Mouse (Mus musculus): ENCODE data around the gene Slc17a6. TPM values are rescaled to one million over a fixed set of nuclear protein-coding genes. Genes with fewer than 3 reads are reported as not detected.
A peak's percentile ranks its signal among the peaks of the same experiment; 100 is the strongest.

The Slc17a6 gene
- polyA plus RNA-seq, 1 experiment from 2014 or later = 114 TPM

- Histone ChIP-seq H3K4me1 (peaks cover 6% of the 10 kb centered on the region; the same call in 1 of the 2 replicates), H3K9ac (peak overlapping the region; percentile 68), H3K9me3 (no peaks in the 10 kb centered on the region), H3K27me3 (replicated peaks) (peaks cover 15% of the 10 kb centered on the region; the same call in 1 of the 2 replicates), H3K4me2 (peak overlapping the region; percentile 48), H3K36me3 (replicated peaks) (no peaks in the 10 kb centered on the region), H3K4me3 (peak overlapping the region; percentile 44), H3K27ac (peak overlapping the region; percentile 95)
- WGBS = 1% methylated on average over 16 of the region's 16 CpGs
- ATAC-seq (replicated peaks) = no peak
These were observed 4.7 kb downstream of the Slc17a6 start for GRCm38 (mm10) chr7:51626451-51627000.

DNA sequence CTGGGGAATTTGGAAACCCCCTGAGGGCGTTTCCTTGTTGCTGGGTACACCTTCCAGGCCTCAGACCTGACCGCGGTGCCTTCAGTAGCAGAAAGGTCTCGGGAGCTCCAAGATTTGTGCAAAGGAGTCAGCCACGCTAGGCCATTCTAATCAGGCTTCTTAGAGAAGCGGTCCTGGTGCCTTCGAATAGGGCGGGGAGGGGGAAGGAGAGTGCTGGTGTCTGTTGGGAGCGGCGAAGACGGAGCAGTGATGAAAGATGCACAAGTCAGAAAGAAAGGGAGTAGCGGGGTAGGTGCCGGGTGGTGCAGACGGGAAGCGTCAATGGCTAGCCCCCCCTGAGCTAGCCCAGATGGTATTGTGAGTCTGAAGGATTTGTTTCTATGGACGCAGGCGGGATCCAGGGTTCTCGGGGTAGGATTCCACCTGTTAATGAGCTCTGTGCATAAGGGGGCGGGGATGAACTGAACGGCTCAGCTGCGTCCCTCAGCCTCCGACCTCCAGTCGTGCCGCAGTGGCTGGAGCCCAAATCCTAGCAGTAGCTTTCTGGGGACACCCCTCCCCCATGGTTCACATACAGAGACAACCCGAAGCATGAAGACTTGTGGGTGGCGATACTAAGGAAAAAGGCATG is 5.3 kb downstream of the Slc17a6 start:
- no peaks in the 10 kb centered on the region for H3K9me3 ChIP-seq
- peak; percentile 82 for ATAC-seq (replicated peaks)
- peak overlapping the region; percentile 68 for H3K9ac ChIP-seq
- H3K4me1 ChIP-seq = peaks cover 6% of the 10 kb centered on the region; the same call in 1 of the 2 replicates
- peak overlapping the region; percentile 95 for H3K27ac ChIP-seq
- H3K4me3 ChIP-seq = peak overlapping the region; percentile 44
- H3K36me3 ChIP-seq (replicated peaks) = no peaks in the 10 kb centered on the region
- WGBS = under 1% methylated on average over 26 of the region's 26 CpGs
- H3K4me2 ChIP-seq = peak overlapping the region; percentile 48
- H3K27me3 ChIP-seq (replicated peaks) = peaks cover 15% of the 10 kb centered on the region; the same call in 1 of the 2 replicates

- peaks cover 15% of the 10 kb centered on the region; the same call in 1 of the 2 replicates for H3K27me3 ChIP-seq (replicated peaks)
- peak overlapping the region; percentile 95 for H3K27ac ChIP-seq
These were observed 5.9 kb downstream of the Slc17a6 start for GRCm38 (mm10) chr7:51627666-51628065.

DNA sequence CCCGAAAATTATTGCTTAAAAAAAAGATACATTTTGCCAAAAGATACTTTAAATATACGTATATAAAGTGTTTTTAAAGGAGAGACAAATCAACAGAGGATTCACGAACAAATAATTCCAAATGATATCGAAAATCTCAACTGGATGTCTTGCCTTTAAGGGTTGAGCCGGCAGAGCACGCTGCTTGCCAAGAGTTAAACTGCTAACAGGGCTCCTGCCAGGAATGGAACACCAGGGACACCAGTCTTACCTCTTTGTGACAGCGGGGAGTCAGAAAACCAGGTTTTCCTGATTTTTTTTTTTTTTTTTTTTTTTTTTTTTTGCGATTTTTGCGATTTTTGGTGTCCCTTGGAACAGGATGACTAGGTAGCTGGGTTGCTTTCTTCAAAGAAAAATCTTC is 6.5 kb downstream of the Slc17a6 start:
- peak overlapping the region; percentile 48 for H3K4me2 ChIP-seq
- peak overlapping the region; percentile 25 for H3K4me3 ChIP-seq
- H3K4me1 ChIP-seq = peaks cover 10% of the 10 kb centered on the region; the same call in 1 of the 2 replicates
- no peak for ATAC-seq (replicated peaks)
- peaks cover 15% of the 10 kb centered on the region; the same call in 1 of the 2 replicates for H3K27me3 ChIP-seq (replicated peaks)
- WGBS = 2% methylated on average over 9 of the region's 9 CpGs
- no peaks in the 10 kb centered on the region for H3K36me3 ChIP-seq (replicated peaks)
- no peak overlapping the region; the same call in 1 of the 2 replicates for H3K9ac ChIP-seq
- no peaks in the 10 kb centered on the region for H3K9me3 ChIP-seq
- H3K27ac ChIP-seq = peak overlapping the region; percentile 95

More at GRCm38 (mm10) chr7:51627666-51628065, 5.9 kb downstream of the Slc17a6 start:
- ATAC-seq (replicated peaks) = 0 out of 2 replicates have a peak, but pooled peaks have one; percentile 8
- peak overlapping the region; percentile 68 for H3K9ac ChIP-seq
- H3K4me3 ChIP-seq = peak overlapping the region; percentile 44
- no peaks in the 10 kb centered on the region for H3K9me3 ChIP-seq
- peaks cover 7% of the 10 kb centered on the region; the same call in 1 of the 2 replicates for H3K4me1 ChIP-seq
- no peaks in the 10 kb centered on the region for H3K36me3 ChIP-seq (replicated peaks)
- WGBS = 2% methylated on average over 9 of the region's 9 CpGs
- H3K4me2 ChIP-seq = peak overlapping the region; percentile 48

- H3K4me2 ChIP-seq = peak overlapping the region; percentile 48
- H3K27me3 ChIP-seq (replicated peaks) = peaks cover 13% of the 10 kb centered on the region; the same call in 1 of the 2 replicates
- H3K4me1 ChIP-seq = peaks cover 10% of the 10 kb centered on the region; the same call in 1 of the 2 replicates
- H3K27ac ChIP-seq = peak overlapping the region; percentile 80
- H3K9ac ChIP-seq = peak overlapping the region; percentile 42
- H3K36me3 ChIP-seq (replicated peaks) = no peaks in the 10 kb centered on the region
- H3K9me3 ChIP-seq = no peaks in the 10 kb centered on the region
- peak overlapping the region; percentile 31 for H3K4me3 ChIP-seq
- WGBS = 4% methylated on average over 3 of the region's 3 CpGs
- no peak for ATAC-seq (replicated peaks)
These were observed 7.4 kb downstream of the Slc17a6 start for GRCm38 (mm10) chr7:51629206-51629605.

GRCm38 (mm10) chr7:51631171-51631570 is 9.4 kb downstream of the Slc17a6 start:
- peak overlapping the region; percentile 47 for H3K9ac ChIP-seq
- ATAC-seq (replicated peaks) = no peak

DNA sequence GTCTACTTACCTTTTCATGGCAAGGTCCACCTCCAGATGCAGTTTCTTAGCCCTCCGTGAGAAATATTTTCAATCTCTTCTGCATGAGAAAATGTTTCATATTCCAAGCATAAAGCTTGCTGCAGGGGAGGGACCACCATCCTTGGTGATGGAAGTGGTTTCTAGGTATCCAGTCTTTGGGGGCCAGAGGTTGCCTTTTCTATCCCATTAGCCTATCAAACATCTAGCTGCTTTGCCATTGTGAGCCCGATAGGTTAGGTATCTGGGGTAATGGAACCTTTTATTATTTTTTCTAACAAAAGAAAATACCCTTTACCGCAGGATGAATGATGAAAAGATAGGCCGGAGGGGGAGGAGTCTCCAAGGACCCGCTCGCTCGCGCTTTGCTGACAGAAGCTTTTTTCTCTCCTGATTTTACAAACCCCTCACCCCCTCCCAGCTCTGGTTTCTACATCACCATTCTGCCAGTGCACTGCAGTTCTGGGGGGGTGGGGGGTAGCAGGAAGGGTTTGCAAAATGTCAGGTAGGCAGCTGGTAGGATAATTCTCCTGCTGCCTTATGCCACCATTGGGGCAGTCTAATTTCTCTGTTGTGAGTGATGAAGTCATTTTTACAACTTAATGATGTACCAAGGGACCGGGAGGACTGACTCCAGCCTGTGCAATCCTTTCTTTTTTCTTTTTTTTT is 10.9 kb downstream of the Slc17a6 start:
- Histone ChIP-seq H3K9ac (peak overlapping the region; percentile 0; the same call in 1 of the 2 replicates), H3K4me2 (peak overlapping the region; percentile 38), H3K27ac (peak overlapping the region; percentile 84), H3K36me3 (replicated peaks) (no peaks in the 10 kb centered on the region), H3K27me3 (replicated peaks) (0 out of 2 replicates have a peak, but pooled peaks cover 3% of the 10 kb centered on the region), H3K9me3 (no peaks in the 10 kb centered on the region), H3K4me3 (peak overlapping the region; percentile 21), H3K4me1 (peaks cover 8% of the 10 kb centered on the region; the same call in 1 of the 2 replicates)
- WGBS = 2% methylated on average over 9 of the region's 9 CpGs
- ATAC-seq (replicated peaks) = peak; percentile 88

More at GRCm38 (mm10) chr7:51631171-51631570, 9.4 kb downstream of the Slc17a6 start:
- H3K9me3 ChIP-seq = no peaks in the 10 kb centered on the region
- peak overlapping the region; percentile 32 for H3K4me3 ChIP-seq
- H3K27me3 ChIP-seq (replicated peaks) = 0 out of 2 replicates have a peak, but pooled peaks cover 8% of the 10 kb centered on the region
- WGBS = 43% methylated on average over 3 of the region's 3 CpGs
- H3K4me2 ChIP-seq = peak overlapping the region; percentile 48
- no peaks in the 10 kb centered on the region for H3K36me3 ChIP-seq (replicated peaks)
- peak overlapping the region; percentile 85 for H3K27ac ChIP-seq
- H3K4me1 ChIP-seq = peaks cover 13% of the 10 kb centered on the region; the same call in 1 of the 2 replicates

DNA sequence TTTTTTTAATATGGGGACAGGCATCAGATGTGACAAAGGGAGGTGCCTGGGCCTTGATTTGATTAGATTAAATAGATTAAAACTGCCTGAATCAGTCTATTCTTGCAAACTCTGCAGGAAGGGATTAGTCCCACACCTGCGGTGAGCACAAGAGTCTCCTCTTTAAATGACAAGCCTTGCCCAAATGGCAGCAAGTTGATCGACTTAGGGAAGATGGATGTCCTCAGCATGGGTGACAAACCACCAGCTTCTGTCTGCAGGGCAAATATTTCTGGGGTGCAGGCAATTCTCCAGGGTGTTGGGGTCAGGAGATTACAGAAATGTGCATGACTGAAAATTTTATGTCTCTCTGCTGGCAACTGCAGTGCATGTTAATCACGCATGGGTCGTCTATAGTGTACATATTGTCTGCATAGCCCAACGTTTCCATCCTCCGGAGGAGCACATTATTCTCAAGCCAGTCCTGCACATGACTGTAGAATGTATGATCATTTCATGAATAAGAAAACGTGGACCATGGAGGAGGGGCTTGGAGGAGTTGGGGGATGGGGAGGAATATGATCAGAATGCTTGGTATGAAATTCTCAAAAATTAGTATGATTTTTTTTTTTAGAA is 11.5 kb downstream of the Slc17a6 start:
- peak; percentile 79 for ATAC-seq (replicated peaks)

DNA sequence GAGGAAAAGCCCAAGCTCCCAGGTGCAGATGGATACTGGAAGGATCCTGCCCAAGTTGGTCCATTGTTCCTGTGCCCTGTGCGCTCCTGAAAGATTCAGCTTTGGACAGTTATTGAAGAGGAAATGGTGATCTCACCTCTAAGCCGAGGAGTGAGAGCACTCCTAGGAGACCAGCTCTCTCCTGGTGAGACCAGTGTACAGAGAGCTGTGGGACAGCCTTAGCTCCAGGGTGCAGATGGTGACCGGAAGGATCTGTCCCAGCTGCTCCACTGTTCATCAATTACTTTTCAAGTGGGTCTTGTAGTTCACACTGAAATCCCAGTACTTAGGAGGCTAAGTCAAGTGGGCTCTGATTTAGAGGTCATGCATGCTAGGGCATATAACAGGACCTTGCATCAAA is 35.3 kb downstream of the Slc17a6 start:
- ATAC-seq (replicated peaks) = no peak; the same call in 1 of the 2 replicates
- 75% methylated on average over 3 of the region's 3 CpGs for WGBS

More for the DNA sequence above, 11.5 kb downstream of the Slc17a6 start:
- Histone ChIP-seq H3K9me3 (no peaks in the 10 kb centered on the region), H3K9ac (peak overlapping the region; percentile 0; the same call in 1 of the 2 replicates), H3K27me3 (replicated peaks) (no peaks in the 10 kb centered on the region), H3K27ac (peak overlapping the region; percentile 84), H3K4me2 (peak overlapping the region; percentile 38), H3K4me1 (peaks cover 8% of the 10 kb centered on the region; the same call in 1 of the 2 replicates), H3K4me3 (peak overlapping the region; percentile 21), H3K36me3 (replicated peaks) (no peaks in the 10 kb centered on the region)
- WGBS = 1% methylated on average over 7 of the region's 7 CpGs

DNA sequence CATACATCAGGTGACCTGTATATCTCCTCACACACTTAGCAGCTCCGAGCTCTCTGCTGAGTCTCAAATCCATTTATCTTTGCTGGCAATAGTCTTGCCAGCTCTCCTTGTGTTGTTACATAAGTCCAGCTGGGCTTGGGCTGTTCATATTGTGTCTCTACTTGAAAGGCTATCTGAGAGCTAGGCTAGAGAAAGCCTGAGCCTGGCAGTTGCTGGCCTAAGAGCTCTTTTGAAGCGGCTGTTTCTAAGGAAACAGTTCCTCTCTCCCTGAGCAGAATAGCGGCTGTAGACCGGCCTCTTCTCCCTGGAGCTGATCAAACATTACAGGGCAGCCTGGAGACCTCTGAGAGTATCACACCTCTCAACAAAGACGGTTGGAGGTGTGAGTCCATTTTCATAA is 40.6 kb downstream of the Slc17a6 start:
- H3K4me1 ChIP-seq = peaks cover 8% of the 10 kb centered on the region
- WGBS = 16% methylated on average over 5 of the region's 5 CpGs
- no peak overlapping the region for H3K4me3 ChIP-seq
- ATAC-seq (replicated peaks) = peak; percentile 89
- no peak overlapping the region for H3K9ac ChIP-seq
- H3K4me2 ChIP-seq = no peak overlapping the region
- H3K36me3 ChIP-seq (replicated peaks) = peaks cover 2% of the 10 kb centered on the region
- H3K27ac ChIP-seq = peak overlapping the region; percentile 69
- H3K9me3 ChIP-seq = no peaks in the 10 kb centered on the region
- H3K27me3 ChIP-seq (replicated peaks) = no peaks in the 10 kb centered on the region

More for the DNA sequence above, 35.3 kb downstream of the Slc17a6 start:
- Histone ChIP-seq H3K27me3 (replicated peaks) (no peaks in the 10 kb centered on the region), H3K36me3 (replicated peaks) (peaks cover 2% of the 10 kb centered on the region), H3K4me3 (no peak overlapping the region), H3K9me3 (no peaks in the 10 kb centered on the region), H3K9ac (no peak overlapping the region), H3K4me2 (no peak overlapping the region), H3K27ac (no peak overlapping the region), H3K4me1 (0 out of 2 replicates have a peak, but pooled peaks cover 3% of the 10 kb centered on the region)

DNA sequence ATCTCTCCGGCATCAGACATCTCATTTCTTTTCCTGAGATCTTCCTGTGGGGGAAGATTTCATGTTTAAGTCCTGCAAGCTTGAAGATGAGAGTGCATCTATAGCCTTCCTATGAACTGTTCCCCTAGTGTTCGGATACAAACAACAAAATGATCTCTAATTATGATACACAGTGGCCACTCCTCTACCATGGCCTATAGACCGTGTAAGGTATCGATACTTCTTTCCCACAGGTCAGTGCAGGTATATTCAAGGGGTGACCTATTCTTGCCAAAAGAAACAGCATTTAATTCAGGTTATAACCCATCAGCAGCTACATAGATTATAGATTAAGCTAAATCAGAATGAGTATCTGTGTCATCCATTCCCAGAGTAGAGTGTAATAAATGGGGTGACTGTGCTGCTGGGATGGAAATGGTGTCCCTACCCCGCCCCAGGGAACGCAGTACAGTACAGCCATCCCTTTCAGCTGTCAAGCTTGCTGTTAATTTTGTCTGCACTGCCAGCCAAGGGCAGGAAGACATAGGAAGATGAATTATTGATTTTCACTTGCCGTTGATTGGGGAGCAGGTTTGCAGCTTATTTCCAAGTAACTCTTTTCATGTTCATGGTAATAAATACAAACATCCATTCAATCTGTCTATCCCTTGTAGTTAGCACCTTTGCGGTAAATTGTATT is 71.9 kb downstream of the Slc17a6 start:
- 72% methylated on average over 8 of the region's 8 CpGs for WGBS
- peak; percentile 77 for ATAC-seq (replicated peaks)
- no peaks in the 10 kb centered on the region for H3K9me3 ChIP-seq
- H3K4me2 ChIP-seq = 0 out of 2 replicates have a peak overlapping the region, but pooled peaks have one; percentile 1
- no peak overlapping the region for H3K9ac ChIP-seq
- H3K27ac ChIP-seq = peak overlapping the region; percentile 70
- H3K4me1 ChIP-seq = peaks cover 8% of the 10 kb centered on the region; the same call in 1 of the 2 replicates
- no peaks in the 10 kb centered on the region for H3K27me3 ChIP-seq (replicated peaks)
- no peak overlapping the region for H3K4me3 ChIP-seq
- no peaks in the 10 kb centered on the region for H3K36me3 ChIP-seq (replicated peaks)

Measured in midbrain, embryonic 15.5 days (tissue).